In the genomic region with DNA sequence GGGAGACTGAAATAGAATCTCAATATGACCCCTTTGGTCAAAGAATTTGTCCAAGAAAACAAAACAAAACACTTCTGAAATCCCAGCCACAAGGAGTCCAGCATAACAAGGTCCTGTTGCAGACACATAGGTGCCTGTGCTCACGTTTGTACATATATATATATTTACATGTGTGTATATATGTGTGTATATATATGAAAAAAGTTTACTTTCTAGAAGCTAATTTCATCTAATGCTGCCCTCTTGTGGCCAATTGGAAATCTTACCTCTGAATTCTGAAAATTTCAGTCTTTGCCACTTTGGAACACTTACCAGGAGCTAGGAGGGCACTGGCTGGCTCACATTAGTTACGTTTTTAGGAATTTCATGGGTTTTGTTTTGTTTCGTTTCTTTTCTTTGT, we compare ENCODE assay signal across 1 mouse cellular context.
TF ChIP-seq lines count a peak whose summit lies in the region.

No protein-coding gene starts in this region.

TF ChIP-seq in MEL, 35 proteins besides CTCF, POLR2A, EP300 and RAD21 (continued from another document):
- TF ChIP-seq ZKSCAN1 (IDR thresholded peaks at IDR 0.05; ENCODE audit: low read depth, low read length), result no peak
